In genomic region chr5:143638516-143639270, GRCm38 (mm10) we compare ENCODE assay signal across 10 mouse cellular contexts. TPM values are rescaled to one million over a fixed set of nuclear protein-coding genes. Genes with fewer than 3 reads are reported as not detected.
DNase-seq lines count a peak whose midpoint lies in the region; ATAC-seq and TF ChIP-seq lines count a peak whose summit lies in the region.
"Had no signal": no experiment of that assay in that cellular context is flagged by ENCODE, and none has a peak within 500 bp of the region (broad histone marks: within the 10 kb centered on the region; RNA-seq: fewer than 3 reads in every experiment).

No protein-coding gene starts in this region.

- H3K9ac ChIP-seq in liver, postnatal 0 days (replicated peaks), result no peak overlapping the region

- TF ChIP-seq EP300 in liver, postnatal 0 days (IDR thresholded peaks at IDR 0.05; ENCODE audit: low read depth), result no peak; the same call in 1 of the 2 replicates

- peak overlapping the region; percentile 84 for H3K27ac ChIP-seq in gastrocnemius, adult 2 months
- H3K27ac ChIP-seq in layer of hippocampus, adult 2 months, result peak overlapping the region; percentile 47; the same call in 1 of the 2 replicates
- peak overlapping the region; percentile 99 for H3K27ac ChIP-seq in embryonic fibroblast, embryonic 13.5 days (ENCODE audit: insufficient read depth, low read length)
- H3K27ac ChIP-seq in liver, postnatal 0 days (ENCODE audit: low read depth), result peak overlapping the region; percentile 37

- no peak for ATAC-seq in liver, postnatal 0 days

- DNase-seq in gastrocnemius, adult 2 months, result no peak
- no peak for DNase-seq in gastrocnemius, adult 18-20 months (ENCODE audit: low spot score)
- DNase-seq in layer of hippocampus, adult 2 months (ENCODE audit: low spot score in 2 of 2), result no peak
- no peak for DNase-seq in layer of hippocampus, postnatal 25 days (ENCODE audit: extremely low spot score in 1 of 2, low spot score in 1 of 2)
- DNase-seq in liver, postnatal 0 days, result no peak
- no peak for DNase-seq in gastrocnemius, postnatal 10 days
- DNase-seq in spleen, postnatal 10 days (ENCODE audit: low spot score in 2 of 2), result no peak
- DNase-seq: B cell, adult 2 months had no signal

- WGBS in liver, postnatal 0 days (ENCODE audit: insufficient replicate concordance), result 34% methylated on average over 7 of the region's 7 CpGs

- no peaks in the 10 kb centered on the region for H3K27me3 ChIP-seq in liver, postnatal 0 days (ENCODE audit: insufficient read depth, low read length)
- H3K27me3 ChIP-seq: megakaryocyte, embryonic 14.5 days had no signal

- peaks cover 37% of the 10 kb centered on the region for H3K4me1 ChIP-seq in embryonic fibroblast, embryonic 13.5 days (ENCODE audit: control insufficient read depth, insufficient read depth, low read length)
- H3K4me1 ChIP-seq in liver, postnatal 0 days (ENCODE audit: insufficient read depth), result peaks cover 49% of the 10 kb centered on the region

- no peak for TF ChIP-seq CTCF in gastrocnemius, adult 2 months (IDR thresholded peaks at IDR 0.05)
- TF ChIP-seq CTCF in layer of hippocampus, adult 2 months (conservative IDR thresholded peaks at IDR 0.05), result no peak
- no peak for TF ChIP-seq CTCF in embryonic fibroblast, embryonic 13.5 days (IDR thresholded peaks at IDR 0.05; ENCODE audit: borderline replicate concordance, insufficient read depth, low read length)
- TF ChIP-seq CTCF in liver, postnatal 0 days (IDR thresholded peaks at IDR 0.05; ENCODE audit: low read depth), result no peak

- peak overlapping the region; percentile 17 for H3K4me3 ChIP-seq in gastrocnemius, adult 2 months
- H3K4me3 ChIP-seq in layer of hippocampus, adult 2 months, result no peak overlapping the region
- H3K4me3 ChIP-seq in embryonic fibroblast, embryonic 13.5 days (ENCODE audit: insufficient read depth, low read length), result no peak overlapping the region
- no peak overlapping the region for H3K4me3 ChIP-seq in liver, postnatal 0 days (ENCODE audit: low read depth, low read length)

- peak overlapping the region; percentile 36; the same call in 1 of the 2 replicates for H3K4me2 ChIP-seq in liver, postnatal 0 days (ENCODE audit: low read depth, low read length)

- no peaks in the 10 kb centered on the region for H3K36me3 ChIP-seq in liver, postnatal 0 days (replicated peaks; ENCODE audit: insufficient read depth, low read length)

- H3K9me3 ChIP-seq in liver, postnatal 0 days (ENCODE audit: low read length), result no peaks in the 10 kb centered on the region
- H3K9me3 ChIP-seq: megakaryocyte, embryonic 14.5 days had no signal

- no peak for TF ChIP-seq POLR2A in embryonic fibroblast, embryonic 13.5 days (IDR thresholded peaks at IDR 0.05; ENCODE audit: low read depth, low read length)

- intact Hi-C loops in gastrocnemius, adult 2 months (cut with DNase I), result no loop called here

RNA-seq across cellular contexts. Expression of gene Cyth3, which starts 16.4 kb away (rescaled TPM):
- 10 to 100 TPM; 10.7 to 15.8 TPM for total RNA-seq in gastrocnemius, adult 2 months (2021)
- 10 to 100 TPM; 10.1 to 12.1 TPM for total RNA-seq in gastrocnemius, adult 18-20 months (2021)
- total RNA-seq in layer of hippocampus, adult 2 months (2021), result 10 to 100 TPM; 43.7 to 46.1 TPM
- 10 to 100 TPM; 40.8 to 49.8 TPM for total RNA-seq in layer of hippocampus, postnatal 25 days (2021)
- polyA plus RNA-seq in embryonic fibroblast, embryonic 13.5 days (2011; ENCODE audit: insufficient read length, low read depth, missing spikeins), result 130 and 134 TPM in 2 replicates
- 12.1 and 15.3 TPM in 2 replicates for polyA plus RNA-seq in liver, postnatal 0 days (2015; fragmentation: Nextera tagmentation; extraction: Ambion mirVana)
- 10 to 100 TPM; 39.9 to 51.8 TPM for total RNA-seq in gastrocnemius, postnatal 10 days (2021)

Comparison
In these comparisons a context has a peak if more than half of its experiments do, and no peak if none do; other contexts are left out.
1. H3K27ac ChIP-seq: peak in every context shown above with its lines; median percentile 99 in embryonic fibroblast, embryonic 13.5 days; 84 in gastrocnemius, adult 2 months; 47 in layer of hippocampus, adult 2 months; 37 in liver, postnatal 0 days.